Mouse (Mus musculus) retina, embryonic 14.5 days (tissue): ENCODE measurements at regions not wholly inside any gene's neighbourhood (a gene's known extent, or its start where the extent isn't known, plus 50 kb on each side); places are given as distances from the start of the nearest gene placed in this dataset.

Experiments used
- DNase-seq: peaks from one replicate; pipeline ENCODE4 v3.0.0-alpha.2; 2015; ENCODE audit warnings: low spot score

DNA sequence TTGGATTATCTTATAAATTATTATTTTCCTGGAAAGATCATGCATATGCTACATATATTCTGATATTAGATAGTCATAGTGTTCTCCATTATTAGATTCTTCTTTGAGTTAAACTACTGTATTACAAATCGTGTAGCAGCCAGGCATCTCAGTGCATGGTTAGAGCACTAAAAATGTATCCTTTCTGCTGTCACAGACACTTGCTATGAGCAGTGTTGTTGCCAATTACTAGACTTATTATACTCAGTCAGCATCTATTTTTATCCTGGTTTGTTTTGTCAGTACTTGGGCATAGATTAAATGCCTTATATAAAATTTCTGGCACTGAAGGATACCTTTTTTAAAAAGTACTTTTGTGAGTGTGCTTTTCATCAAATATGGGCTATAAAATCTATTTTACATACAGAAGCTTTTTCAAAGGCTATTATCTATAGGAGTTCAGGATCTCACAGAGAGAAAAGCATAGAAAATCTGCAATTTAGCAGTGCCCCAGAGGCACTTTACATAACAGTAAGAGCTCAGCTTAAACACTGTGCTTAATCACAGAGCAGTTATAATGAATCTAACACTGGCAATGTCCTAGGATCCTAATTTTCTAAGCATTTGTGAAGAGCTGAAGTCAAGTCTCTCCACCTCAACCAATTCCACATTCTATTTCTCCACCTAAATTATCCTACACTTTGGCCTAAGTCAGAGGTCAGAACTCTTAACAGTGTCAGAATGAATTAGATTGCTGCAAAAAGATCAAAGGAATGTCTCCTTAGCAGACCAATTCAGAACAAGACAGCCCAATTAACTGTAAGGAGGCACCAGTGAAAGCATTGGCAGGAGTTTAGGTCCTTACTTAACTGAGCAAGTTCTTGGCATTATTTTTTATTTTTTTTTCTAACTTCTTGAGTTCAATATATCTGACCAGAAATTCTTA lies 301.8 kb upstream of the Tpm3-rs7 start:
- DNase-seq: peak; percentile 49

DNA sequence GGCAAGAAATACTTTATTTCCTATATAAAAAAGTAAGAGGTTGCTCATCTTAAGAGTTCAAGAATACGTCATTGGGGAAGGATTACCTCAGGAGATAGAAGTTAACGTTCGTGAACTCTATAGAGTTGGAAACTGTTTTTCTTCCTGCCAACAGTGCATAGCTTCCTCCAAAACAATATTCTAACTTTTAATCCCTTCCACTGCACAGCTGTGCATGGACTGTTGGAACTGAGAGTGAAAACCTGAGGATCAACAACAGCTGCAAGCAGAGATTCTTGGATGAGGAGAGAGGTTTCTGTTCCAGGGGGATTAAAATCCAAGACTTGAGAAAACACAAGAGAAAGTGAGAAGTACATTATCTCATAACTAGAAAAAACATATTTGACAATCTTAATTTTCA lies 288.2 kb upstream of the Tpm3-rs7 start:
- no peak for DNase-seq
